Mouse (Mus musculus) R1 (cell line): ENCODE measurements around the gene Hnrnpa1.

Experiments
- DNase-seq: peaks from one replicate; pipeline ENCODE4 v3.0.0-alpha.2; 2018; ENCODE audit warnings: low read depth, low spot score

Gene Hnrnpa1

DNA sequence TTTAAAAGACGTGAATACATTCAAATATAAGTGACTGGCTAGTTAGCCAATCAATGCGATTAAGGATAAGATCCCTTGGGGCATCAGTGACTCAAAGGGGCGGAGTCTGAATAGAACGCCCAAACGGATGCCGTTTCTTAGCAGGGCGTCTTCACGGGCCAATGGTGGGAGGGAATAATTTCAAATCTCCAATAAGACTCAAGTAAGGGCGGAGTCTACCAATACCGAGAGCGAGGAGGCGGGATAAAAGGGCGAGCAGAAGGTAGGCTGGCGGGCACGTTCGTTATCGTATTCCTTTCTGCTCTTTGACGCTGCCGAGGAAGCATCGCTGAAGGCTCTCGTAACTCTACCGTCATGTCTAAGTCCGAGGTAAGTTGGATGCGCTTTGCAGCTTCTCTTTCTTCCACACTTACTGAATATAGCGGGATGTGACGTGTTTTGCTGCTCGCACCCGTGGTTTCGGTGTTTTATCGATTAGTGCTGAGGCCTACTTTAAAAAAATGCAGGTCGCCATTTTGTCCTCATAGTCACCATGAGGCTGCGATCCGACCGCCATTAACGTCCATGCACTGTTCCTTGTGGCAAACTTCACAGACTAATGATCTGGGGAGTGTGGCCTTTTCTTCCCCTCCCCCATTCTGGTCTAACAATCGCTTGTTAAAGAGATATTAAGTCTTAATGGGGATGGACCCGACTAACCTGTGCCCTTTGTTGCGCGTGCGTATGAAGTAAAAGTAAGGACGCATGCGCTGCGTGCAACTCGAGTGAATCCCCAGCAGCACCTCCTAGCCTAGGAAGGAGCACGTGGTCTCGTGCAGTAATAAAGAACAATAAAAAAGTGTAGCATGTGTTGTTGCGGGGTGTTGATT is at the start of gene Hnrnpa1:
Gene Hnrnpa1 (plus strand): TSS at position 273 of the 869 bp plus-strand sequence.
- DNase-seq = peak; percentile 100

DNA sequence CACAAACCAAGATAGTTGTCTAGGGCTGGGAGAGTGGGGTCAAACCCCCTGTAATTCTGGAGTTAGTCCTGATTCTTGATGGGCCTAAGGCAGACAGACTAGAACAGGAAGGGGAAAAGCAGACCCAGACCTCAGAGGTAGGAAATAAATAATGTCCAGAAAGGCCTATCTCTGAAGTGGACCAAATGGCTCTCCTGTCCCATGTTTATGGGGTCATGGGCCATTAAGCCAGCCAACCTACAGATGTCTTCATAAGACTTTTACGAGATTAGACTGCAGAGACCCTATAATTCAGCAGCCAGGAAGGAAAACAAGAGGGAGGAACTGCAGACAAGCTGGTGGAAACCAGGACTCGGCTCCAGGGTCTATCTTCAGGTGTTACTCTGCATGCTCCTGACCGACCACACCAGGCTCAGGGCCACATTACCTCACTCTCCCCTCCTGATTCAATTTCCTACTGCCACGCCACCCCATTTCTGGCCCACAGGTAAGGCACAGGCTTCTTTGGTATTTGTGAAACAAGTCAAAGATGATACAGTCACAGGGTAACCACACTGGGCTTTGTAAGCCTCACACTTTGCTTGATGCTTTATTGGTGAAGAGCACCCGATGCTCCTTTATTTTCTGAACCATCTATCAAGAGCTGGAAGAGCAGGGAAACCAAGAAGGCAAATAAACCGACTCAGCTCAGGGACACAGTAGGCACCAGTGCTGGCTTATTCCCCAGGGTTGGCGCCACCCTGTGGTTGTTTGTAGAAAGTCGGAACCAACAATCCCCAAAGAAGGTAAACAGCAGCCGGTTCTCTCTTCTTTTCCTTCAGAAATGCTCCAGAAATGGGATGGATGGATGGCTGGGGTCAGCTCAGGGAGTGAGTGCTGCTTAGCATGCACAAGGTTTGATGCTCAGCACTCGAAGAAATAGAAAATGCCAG is 49.4 kb upstream of the Hnrnpa1 start:
- DNase-seq = peak; percentile 68

DNA sequence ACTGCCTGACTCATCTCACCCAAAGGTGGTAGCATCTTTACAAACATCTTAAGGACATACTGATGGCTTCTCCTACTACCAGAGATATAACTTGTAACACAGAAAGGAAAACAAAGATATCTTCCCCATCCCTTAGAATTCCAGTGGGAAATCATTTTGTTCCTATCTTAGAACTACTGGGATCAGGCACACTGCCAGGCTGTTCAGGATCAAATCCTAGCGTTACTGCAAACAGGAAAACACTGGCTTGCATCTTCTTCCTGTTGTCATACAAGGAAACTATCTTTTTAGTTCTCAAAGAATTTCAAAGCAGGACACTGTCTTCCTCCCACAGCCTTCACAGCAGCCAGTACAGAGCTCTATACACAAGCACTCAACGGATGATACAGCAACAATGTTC is 46.6 kb upstream of the Hnrnpa1 start:
- DNase-seq = no peak

DNA sequence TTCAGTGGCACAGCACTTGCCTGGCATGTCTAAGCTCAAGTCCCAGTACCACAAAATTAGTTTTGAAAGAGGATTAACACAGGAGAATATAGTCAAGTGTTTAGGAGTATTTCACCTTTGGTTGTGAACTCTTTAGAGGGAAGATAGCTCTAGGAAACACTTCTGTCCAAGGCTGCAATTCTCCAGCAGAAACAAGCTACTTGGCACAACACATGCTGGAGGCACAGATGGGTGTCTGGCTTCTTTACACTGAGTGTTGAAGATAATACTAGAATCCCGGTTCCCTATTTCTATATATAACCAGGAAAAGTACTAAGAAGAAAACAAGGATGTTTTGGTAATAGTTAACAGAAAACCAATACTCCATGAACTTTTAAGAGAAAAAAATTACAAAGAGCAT is 43.4 kb upstream of the Hnrnpa1 start:
- DNase-seq = no peak

DNA sequence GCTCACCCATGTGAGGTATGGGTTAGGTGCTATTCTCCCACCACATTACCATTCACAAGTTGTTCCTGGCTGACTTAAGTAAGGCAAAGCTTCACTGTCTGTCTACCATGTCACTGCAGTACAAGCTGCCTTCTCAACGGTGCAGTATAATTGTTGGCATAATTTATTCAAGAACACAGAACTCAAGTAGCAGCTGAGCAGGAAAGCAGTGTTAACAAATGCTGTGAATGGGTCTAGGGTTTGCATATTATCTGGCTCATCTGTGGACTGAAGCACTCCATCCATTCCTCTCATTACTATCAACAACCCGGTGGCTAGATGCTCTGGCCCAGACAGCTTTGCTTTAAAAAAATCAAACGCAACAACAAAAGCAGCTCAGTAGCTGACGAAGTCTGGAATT is 42.4 kb upstream of the Hnrnpa1 start:
- no peak for DNase-seq

DNA sequence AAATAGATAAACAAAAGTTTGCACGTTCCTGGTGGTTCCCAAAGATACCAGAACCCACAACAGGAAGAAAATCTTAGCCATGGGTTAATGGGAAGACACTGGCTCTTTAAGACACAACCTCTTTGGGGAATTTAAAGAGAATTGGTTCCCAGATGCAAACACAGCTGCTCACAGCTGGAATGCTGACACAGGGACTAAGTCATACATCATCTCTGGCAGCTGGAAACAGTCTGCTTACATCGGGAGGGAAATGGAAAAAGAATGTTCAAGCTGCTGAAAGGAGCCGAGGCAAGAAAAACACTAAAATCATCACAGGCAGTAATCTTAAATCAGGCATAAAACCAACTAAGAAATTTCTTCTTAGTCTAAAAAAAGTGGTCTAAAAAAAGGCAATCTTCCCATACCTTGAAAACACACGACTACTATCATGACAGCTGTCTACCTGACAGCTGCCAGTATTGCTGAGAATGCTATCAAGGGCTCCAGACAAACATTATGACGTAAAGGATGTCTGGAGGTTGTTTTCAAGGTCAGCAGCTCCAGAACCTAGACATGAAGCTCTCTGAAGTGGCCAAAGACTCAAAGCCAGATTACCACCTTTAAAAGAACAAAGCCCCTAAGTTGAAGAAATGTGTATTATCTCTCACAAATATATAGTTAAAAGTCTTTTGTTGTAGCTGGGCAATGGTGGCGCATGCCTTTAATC is 38.0 kb upstream of the Hnrnpa1 start:
- DNase-seq = no peak

DNA sequence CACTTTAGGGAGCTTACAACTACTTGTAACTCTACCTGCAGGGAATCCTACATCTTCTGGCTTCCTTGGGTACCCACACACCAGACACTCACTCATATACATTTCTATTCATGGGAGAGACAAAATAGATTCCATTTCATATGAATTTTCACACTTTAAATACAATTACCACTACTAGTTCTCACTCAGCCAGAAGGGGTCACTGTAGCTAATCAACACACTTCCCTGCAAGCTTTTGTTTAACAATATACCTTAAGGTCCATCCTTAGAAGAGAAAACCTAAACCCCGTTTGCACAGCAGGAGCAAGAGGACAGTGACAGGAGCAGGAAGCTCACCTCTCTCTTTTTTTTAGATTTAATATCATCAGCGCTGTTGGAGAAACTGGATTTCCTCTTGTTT is 35.1 kb upstream of the Hnrnpa1 start:
- no peak for DNase-seq

DNA sequence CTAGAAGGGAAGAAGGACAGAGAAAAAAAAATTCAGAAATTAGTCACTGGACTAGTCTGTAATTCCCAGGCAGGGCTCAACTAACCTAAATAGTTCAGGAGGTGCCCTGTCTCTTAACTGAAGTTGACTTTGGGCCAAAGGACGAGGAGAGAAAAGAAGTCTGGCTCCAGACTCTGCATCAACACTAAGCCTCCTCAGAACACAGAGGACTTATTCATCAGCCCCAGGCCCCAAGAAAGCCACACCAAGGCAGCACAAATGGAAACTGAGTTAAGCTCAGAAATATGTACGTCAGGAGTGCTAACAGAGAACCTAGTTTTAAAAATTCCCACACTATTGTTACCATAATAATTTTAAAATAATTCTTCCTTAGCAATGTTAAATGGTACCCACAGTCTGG is 26.1 kb upstream of the Hnrnpa1 start:
- no peak for DNase-seq

DNA sequence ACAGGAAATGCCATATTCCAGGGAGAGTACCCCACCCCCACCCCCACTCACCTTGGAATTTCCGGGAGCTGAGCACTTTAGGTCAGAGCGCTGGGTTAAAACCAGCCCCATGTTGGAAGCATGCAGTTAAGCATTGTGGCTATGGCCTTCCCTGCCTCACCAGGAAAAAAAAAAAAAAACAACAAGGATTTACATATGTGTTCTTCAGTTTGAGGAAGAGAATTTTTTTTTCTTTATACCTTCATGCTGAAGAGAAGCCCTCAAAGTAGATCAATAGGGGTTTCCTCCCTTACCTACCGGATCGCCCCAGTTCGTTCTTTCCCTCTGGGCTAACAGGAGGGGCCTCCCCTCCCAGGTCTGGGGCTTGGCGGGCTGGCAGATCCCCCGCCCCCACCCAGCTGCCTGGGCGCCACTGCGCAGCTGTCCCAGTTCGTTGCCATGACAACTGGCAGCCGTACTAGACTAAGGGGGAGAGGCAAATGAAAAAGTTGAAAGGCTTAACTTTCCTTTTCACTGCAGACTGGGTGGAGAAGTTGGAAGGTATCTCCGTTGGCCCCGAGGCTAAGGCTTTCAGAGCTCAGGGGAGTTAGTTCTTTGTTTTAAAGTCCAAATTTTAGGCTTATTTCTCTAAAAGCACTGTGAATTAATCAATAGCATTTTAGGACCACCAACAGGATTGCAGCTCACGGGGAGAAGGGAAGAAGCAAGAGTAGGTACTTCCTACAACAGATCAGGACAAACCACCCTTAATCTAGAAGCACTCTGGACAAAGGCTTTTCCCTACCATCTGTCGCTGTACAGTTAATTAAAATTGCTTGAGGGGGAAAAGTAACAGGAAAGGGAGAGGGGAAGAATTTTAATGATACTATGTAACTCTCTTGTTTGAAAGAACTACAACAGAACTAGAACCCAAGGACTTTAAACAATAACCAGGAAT is 25.0 kb upstream of the Hnrnpa1 start:
- peak; percentile 98 for DNase-seq

DNA sequence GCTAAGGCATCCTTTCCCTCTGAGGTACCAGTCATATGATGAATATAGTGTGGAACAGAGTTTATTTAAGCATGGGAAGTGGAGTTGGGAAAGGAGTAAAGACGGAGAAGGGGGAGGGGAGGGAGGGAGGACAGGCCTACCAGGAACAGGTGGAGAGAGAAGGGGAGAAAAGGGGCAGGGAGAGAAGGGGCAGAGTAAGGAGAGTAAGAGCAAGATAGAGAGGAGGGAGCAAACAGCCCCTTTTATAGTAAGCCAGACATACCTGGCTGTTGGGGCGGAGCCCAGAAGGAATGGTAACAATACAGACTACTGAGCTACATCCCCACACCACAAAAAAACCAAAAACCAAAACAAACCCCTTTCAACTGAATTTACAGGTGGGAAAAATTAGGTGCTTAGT is 24.2 kb upstream of the Hnrnpa1 start:
- DNase-seq = peak; percentile 56

DNA sequence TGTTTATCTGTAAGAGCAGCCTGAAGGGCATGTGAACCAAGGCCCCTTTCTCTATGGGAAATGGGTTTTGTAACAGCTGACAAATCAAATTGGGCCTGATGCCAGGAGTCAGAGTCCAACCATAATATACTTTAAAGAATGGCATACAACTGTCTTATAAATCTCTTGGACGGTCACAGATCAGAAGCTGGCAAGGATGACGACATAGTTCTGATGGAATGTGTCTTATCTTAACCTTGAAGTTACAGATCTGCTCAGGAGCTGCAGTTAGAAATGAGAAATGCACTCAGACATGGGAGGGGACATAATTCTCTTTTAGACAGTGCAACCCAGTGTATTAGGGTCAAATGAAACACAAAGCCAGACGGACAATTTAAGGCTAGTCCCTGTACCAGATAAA is 19.4 kb upstream of the Hnrnpa1 start:
- no peak for DNase-seq

DNA sequence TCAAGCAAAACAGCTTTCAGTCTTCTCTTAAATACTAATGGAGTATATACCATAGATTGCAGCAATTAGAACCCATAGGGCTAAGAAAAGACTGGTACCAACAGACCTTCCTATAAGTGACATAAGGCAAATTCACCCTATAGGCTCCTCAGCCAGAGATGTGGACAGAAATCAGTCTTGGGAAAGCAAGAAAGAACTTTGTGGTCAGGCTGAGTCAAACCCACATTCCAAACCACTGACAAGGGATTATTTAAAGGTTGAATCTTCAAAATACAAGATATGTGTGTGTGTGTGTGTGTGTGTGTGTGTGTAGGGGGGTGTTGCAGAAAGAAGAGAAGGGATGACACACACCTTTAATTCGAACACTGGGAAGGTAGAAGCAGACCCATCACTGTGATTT is 18.8 kb upstream of the Hnrnpa1 start:
- DNase-seq = no peak

DNA sequence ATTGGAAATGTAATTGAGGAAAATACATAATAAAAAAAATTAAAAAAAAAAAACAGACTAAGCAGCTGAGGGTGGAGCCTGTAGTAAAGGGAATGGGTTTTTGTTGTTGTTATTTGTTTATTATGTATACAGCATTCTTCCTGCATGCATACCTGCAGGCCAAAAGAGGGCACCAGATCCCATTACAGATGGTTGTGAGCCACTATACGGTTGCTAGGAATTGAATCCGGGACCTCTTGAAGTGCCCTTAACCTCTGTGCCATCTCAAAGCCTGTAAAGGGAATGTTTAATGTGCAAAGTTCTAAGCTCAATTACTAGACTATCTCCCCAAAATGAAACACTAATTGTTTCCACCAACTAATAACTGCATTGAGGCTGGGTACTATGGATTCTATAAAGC is 16.1 kb upstream of the Hnrnpa1 start:
- peak; percentile 80 for DNase-seq

DNA sequence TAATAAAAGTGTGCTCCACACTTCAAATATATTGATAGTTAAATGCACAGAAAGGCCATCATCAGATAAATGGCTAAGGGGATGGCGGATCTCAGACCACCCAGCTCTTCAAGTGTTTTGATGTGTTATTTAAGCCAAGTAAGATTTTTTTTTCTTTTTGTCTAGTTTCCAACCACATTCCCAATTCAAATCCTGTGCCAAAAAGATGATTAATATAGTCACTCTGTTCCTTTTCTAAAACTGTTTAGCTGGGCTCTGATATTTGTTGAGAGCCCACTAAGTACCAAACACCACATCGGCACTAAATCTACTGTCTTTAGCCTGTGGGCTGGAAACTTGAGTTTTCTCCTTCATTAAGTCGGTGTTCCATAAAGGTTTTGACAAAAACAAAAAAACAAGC is 13.2 kb upstream of the Hnrnpa1 start:
- DNase-seq = no peak

DNA sequence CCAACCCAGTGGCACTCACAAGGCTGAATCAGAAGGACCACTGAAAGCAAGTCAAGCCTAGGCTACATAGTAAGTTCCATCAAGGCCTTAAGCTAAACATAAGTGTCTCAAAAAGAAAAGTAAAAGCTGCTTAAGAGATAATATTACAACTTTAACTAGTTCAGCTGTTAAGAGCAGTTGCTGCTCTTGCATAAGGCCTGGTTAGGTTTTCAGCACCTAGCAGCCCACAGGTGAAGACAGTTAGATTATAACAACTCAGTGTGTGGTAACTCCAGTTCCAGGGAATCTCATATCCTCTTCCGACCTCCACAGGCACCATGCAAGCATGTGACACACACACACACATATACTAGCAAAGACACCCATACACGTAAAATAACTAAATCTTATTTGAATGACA is 12.7 kb upstream of the Hnrnpa1 start:
- no peak for DNase-seq

DNA sequence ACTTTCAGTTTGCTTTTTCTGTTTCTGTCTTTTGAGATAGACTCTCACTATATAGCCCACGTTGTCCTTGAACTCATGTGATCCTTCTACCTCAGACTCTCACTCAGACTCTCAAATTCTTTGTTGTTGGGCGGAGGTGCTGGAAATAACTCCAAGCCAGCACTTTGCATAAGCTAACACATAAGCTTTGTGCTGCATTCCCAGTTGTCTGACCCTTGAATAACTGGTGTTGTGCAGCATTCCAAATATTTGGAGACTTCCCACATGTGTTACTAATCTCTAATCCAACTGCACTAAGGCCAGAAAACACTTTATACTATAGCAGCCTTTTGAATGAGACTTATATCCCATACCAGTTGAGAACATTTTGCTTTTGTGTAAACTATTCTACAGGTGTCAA is 11.3 kb upstream of the Hnrnpa1 start:
- DNase-seq = peak; percentile 78

DNA sequence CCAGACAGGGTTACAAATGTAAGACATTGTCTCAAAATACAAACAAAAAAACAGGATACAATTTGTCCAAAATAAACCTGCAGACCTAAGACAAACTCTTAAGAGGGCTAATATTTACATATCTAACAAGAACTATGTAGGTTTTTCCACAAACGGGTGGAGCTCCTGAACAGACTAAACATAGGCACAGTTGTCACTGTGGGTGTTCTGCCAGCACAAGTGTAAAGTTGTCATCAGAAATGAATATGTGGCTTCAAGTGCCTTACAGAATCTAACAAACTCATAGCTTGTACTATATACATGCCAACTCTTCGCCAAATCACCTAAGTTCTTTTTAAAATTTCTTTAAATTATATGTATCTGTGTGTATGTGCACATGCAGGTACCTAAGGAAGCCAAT is 7.1 kb upstream of the Hnrnpa1 start:
- DNase-seq = no peak

DNA sequence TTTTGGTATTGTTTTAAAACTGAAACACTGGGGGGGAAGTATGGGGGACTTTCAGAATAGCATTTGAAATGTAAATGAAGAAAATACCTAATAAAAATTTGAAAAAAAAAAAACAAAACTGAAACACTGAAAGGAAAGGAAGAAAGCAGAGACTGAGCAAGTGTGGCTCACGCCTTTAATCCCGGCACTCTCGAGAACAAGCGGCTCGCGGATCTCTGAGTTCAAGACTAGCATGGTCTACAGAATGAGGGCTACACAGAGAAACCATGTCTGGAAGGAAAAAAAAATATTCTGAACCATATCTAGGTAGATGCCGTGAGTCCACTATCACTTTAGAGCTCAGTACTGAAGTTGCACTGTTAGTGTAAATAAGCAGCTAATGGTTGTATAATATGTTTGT is 2.9 kb upstream of the Hnrnpa1 start:
- DNase-seq = no peak

DNA sequence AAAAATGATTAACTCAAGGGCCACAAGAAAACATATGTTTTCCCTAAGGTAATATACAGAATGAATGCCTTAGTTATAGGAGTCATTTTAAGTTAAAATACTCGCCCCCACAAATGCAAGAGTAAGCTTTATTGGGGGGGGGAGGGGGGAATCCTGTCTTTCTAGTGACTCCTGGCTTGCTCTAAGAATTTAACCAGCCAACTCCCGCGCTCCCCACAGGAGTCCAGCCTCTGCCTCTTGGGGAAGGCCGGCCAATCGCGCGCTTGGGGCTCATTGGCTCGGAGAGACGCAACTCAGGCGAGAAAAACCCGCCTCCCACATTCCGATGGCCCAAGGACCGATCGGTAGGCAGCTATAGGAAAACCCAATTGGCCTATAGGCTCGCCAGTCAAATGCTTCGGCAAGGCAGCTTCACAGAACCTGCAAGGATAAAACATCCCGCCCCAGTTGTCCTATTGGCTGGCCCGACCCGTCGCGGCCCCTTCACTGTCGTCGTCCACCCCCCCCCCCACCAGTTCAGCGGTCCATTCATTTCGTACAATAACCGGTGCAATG is 1.0 kb upstream of the Hnrnpa1 start:
- peak; percentile 100 for DNase-seq

DNA sequence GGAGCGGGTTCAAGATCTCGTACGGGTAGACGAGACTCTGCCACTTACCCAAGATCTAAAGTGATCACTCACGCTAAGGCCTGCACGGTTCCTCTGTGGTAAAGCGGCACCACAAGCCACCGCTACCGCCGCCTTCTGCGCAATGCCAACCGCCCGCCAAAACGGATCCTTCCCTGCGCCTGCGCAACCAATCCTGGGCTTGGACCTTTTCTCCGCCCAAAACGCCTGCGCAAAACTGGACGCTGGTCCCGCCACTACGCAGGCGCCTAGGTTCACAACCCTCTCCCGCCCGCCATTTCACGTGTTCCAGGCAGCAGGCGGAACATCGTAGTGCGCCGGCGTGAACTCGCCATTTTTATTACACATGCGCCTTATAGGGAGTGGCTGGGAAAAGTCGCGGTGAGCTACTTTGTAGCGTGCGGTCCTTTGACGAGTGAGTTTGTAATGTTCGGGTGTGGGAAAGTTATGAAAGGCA is 510 bp upstream of the Hnrnpa1 start, which contains the start of gene Cbx5:
Gene Cbx5 (minus strand): TSS at position 132 of the 475 bp plus-strand sequence.
- DNase-seq = peak; percentile 97
